Mouse (Mus musculus) embryo, embryonic 10 days (tissue): ENCODE results near the gene Bank1.
"Not testable (repeated sequence)": the region's sequence is repeated elsewhere in the genome, so short reads cannot be mapped to it uniquely, and the experiment has no call there.

Experiments used
- DNase-seq: peaks from one replicate; pipeline ENCODE4 v3.0.0-alpha.2; 2015; ENCODE audit warnings: low spot score

Gene Bank1

GRCm38 (mm10) chr3:136325783-136326182 lies at the start of gene Bank1:
Gene Bank1, minus strand, starts transcription at chr3:136326066.
- no peak for DNase-seq

GRCm38 (mm10) chr3:136369916-136370315 lies 44.0 kb upstream of the Bank1 start:
- DNase-seq, result no peak

GRCm38 (mm10) chr3:136369466-136369865 lies 43.6 kb upstream of the Bank1 start:
- DNase-seq, result no peak

- no peak for DNase-seq
These were observed 42.7 kb upstream of the Bank1 start for GRCm38 (mm10) chr3:136368505-136368999.

- no peak for DNase-seq
These were observed 23.8 kb upstream of the Bank1 start for GRCm38 (mm10) chr3:136349690-136350089.

GRCm38 (mm10) chr3:136348611-136349010 lies 22.7 kb upstream of the Bank1 start:
- DNase-seq, result no peak

GRCm38 (mm10) chr3:136347277-136347676 lies 21.4 kb upstream of the Bank1 start:
- DNase-seq, result no peak

GRCm38 (mm10) chr3:136341911-136342310 lies 16.0 kb upstream of the Bank1 start:
- no peak for DNase-seq

GRCm38 (mm10) chr3:136339896-136340295 lies 14.0 kb upstream of the Bank1 start:
- DNase-seq, result no peak

GRCm38 (mm10) chr3:136331135-136331534 lies 5.3 kb upstream of the Bank1 start:
- no peak for DNase-seq

GRCm38 (mm10) chr3:136330043-136330442 lies 4.2 kb upstream of the Bank1 start:
- DNase-seq, result no peak

GRCm38 (mm10) chr3:136329133-136329532 lies 3.3 kb upstream of the Bank1 start:
- peak; percentile 4 for DNase-seq

GRCm38 (mm10) chr3:136324716-136325115 lies 1.1 kb downstream of the Bank1 start:
- DNase-seq, result not testable (repeated sequence)

- DNase-seq, result no peak
These were observed 3.9 kb downstream of the Bank1 start for GRCm38 (mm10) chr3:136321936-136322335.

- DNase-seq, result no peak
These were observed 17.4 kb downstream of the Bank1 start for GRCm38 (mm10) chr3:136308487-136308886.

- no peak for DNase-seq
These were observed 19.2 kb downstream of the Bank1 start for GRCm38 (mm10) chr3:136306564-136307158.

- DNase-seq, result no peak
These were observed 23.3 kb downstream of the Bank1 start for GRCm38 (mm10) chr3:136302541-136302940.

GRCm38 (mm10) chr3:136300810-136301209 lies 25.1 kb downstream of the Bank1 start:
- not testable (repeated sequence) for DNase-seq

- DNase-seq, result no peak
These were observed 28.5 kb downstream of the Bank1 start for GRCm38 (mm10) chr3:136297355-136297754.

GRCm38 (mm10) chr3:136295250-136295649 lies 30.6 kb downstream of the Bank1 start:
- DNase-seq, result no peak

- DNase-seq, result no peak
These were observed 38.0 kb downstream of the Bank1 start for GRCm38 (mm10) chr3:136287883-136288282.

- DNase-seq, result no peak
These were observed 60.8 kb downstream of the Bank1 start for GRCm38 (mm10) chr3:136264969-136265595.

- DNase-seq, result no peak
These were observed 68.1 kb downstream of the Bank1 start for GRCm38 (mm10) chr3:136257761-136258160.

- no peak for DNase-seq
These were observed 71.2 kb downstream of the Bank1 start for GRCm38 (mm10) chr3:136254713-136255112.
